Mouse (Mus musculus): ENCODE data around the gene Tfap2e. TPM values are rescaled to one million over a fixed set of nuclear protein-coding genes. Genes with fewer than 3 reads are reported as not detected.
A peak's percentile ranks its signal among the peaks of the same experiment; 100 is the strongest.

Gene Tfap2e
- polyA plus RNA-seq (2014; fragmentation: Nextera tagmentation; extraction: Ambion mirVana): 0.21 and 0.32 TPM in 2 replicates

DNA sequence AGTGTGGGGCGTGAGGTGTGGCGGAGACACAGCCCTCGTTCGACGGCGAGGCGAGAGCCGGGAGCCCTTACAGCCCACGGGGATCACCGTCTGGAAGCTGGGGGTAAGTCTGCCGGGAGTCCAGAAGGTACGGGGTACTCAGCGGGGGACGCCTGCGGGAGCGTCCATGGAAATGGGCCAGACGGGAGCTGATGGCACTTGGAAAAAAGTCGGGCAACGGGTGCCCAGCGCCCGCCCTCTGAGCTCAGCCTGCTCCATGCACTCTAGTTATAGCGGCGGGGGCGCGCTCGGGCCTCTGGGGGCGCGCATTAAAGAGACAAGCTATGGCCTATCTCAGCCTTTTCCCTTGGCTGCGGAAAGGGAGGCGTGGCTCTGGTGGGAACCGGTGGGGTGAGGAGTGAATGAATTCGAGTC lies at the start of gene Tfap2e:
TSS of gene Tfap2e (minus strand) at position 240 of the 414 bp plus-strand sequence.
- peak; percentile 78 for DNase-seq (ENCODE audit: low spot score)
- Histone ChIP-seq H3K4me1 (replicated peaks; ENCODE audit: control insufficient read depth, insufficient read depth, low read length) (peaks cover 8% of the 10 kb centered on the region), H3K4me2 (ENCODE audit: low read depth, low read length, severe bottlenecking) (peak within 1 kb of the TSS; percentile 40), H3K27me3 (ENCODE audit: control insufficient read depth, insufficient read depth, low read length) (peaks cover 84% of the 10 kb centered on the region), H3K4me3 (ENCODE audit: low read depth, low read length) (peak within 1 kb of the TSS; percentile 15), H3K36me3 (ENCODE audit: control insufficient read depth, insufficient read depth, low read length) (no peaks in the 10 kb centered on the region), H3K9ac (ENCODE audit: low read length) (no peak within 1 kb of the TSS), H3K9me3 (ENCODE audit: control insufficient read depth, low read length) (no peaks in the 10 kb centered on the region), H3K27ac (ENCODE audit: low read depth, low read length) (no peak within 1 kb of the TSS)
- WGBS: under 1% methylated on average over 32 of the region's 32 CpGs
- ATAC-seq (replicated peaks; ENCODE audit: low FRiP score): peak; percentile 30; the same call in 1 of the 2 replicates

DNA sequence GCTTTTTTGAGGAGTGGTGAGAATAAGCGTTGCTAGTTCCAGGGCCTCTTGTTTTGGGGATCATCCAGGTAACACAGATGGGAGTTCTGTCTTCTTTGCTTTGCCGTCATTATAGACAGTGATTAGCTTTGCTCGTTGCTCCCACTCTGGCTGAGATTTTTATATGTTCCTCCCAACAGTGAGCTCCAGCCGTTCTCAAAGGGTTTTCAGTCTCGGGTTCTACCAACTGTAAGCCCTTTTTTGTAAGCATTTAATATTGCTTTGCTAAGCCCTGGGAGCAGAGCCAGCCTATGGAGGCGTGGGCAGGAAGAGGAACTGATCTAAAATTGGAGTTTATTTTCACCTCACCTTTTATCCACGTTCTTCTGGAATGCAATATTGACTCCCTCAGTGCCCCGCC lies 47.0 kb upstream of the Tfap2e start:
- Histone ChIP-seq H3K4me3 (ENCODE audit: low read depth, low read length) (no peak overlapping the region), H3K27ac (ENCODE audit: low read depth, low read length) (no peak overlapping the region), H3K4me2 (ENCODE audit: low read depth, low read length, severe bottlenecking) (no peak overlapping the region), H3K36me3 (ENCODE audit: control insufficient read depth, insufficient read depth, low read length) (no peaks in the 10 kb centered on the region), H3K9ac (ENCODE audit: low read length) (no peak overlapping the region), H3K9me3 (ENCODE audit: control insufficient read depth, low read length) (no peaks in the 10 kb centered on the region), H3K27me3 (ENCODE audit: control insufficient read depth, insufficient read depth, low read length) (no peaks in the 10 kb centered on the region), H3K4me1 (replicated peaks; ENCODE audit: control insufficient read depth, insufficient read depth, low read length) (peaks cover 34% of the 10 kb centered on the region; the same call in 1 of the 2 replicates)
- WGBS: 79% methylated on average over 8 of the region's 8 CpGs
- no peak for ATAC-seq (replicated peaks; ENCODE audit: low FRiP score)
- DNase-seq (ENCODE audit: low spot score): no peak

DNA sequence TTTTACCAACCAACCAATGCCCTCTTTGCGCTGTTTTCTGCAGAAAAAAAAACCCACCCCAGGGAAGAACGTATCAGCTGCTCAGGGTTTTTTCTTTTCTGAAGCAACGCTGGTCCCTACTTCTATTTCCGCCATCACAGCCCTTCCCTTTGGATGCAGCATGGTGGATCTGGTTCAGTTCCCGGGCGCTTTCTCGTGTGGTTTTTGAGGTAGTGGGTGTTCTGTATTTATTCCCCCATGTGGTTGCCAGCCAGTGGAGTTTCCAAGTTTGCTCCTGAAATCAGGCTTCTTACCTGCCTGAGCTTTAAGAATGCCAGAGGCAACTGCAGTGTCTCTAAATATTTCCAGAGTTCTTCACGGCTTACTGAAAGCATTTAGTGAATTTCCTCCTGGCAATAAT lies 46.5 kb upstream of the Tfap2e start:
- no peaks in the 10 kb centered on the region for H3K9me3 ChIP-seq (ENCODE audit: control insufficient read depth, low read length)
- no peak overlapping the region for H3K4me3 ChIP-seq (ENCODE audit: low read depth, low read length)
- no peak for ATAC-seq (replicated peaks; ENCODE audit: low FRiP score)
- H3K9ac ChIP-seq (ENCODE audit: low read length): no peak overlapping the region
- DNase-seq (ENCODE audit: low spot score): no peak
- H3K4me1 ChIP-seq (replicated peaks; ENCODE audit: control insufficient read depth, insufficient read depth, low read length): peaks cover 34% of the 10 kb centered on the region; the same call in 1 of the 2 replicates
- no peak overlapping the region for H3K27ac ChIP-seq (ENCODE audit: low read depth, low read length)
- WGBS: 84% methylated on average over 8 of the region's 8 CpGs
- no peaks in the 10 kb centered on the region for H3K27me3 ChIP-seq (ENCODE audit: control insufficient read depth, insufficient read depth, low read length)
- no peaks in the 10 kb centered on the region for H3K36me3 ChIP-seq (ENCODE audit: control insufficient read depth, insufficient read depth, low read length)
- H3K4me2 ChIP-seq (ENCODE audit: low read depth, low read length, severe bottlenecking): no peak overlapping the region

DNA sequence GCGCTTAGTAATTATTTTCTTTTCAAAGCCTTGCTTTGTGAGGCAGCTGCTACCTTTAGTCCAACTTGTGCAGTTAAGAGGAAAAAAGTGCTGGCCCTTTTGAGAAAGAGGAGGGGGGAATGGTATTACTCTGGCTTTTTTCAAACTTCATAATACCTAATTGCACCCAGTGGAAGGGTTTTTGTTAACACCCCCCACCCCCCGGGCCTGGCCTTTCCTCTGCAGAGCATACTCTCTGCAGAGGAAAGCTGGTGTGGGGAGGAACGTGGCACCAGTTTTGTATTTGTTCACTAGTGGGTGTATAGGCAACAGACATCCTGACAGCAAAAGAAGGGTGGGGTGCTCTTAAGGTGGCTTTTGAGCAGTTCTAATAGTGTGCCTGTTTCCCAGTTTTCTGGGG lies 45.8 kb upstream of the Tfap2e start:
- DNase-seq (ENCODE audit: low spot score): peak; percentile 61
- 29% methylated on average over 3 of the region's 3 CpGs for WGBS
- no peaks in the 10 kb centered on the region for H3K36me3 ChIP-seq (ENCODE audit: control insufficient read depth, insufficient read depth, low read length)
- H3K9me3 ChIP-seq (ENCODE audit: control insufficient read depth, low read length): no peaks in the 10 kb centered on the region
- H3K4me2 ChIP-seq (ENCODE audit: low read depth, low read length, severe bottlenecking): no peak overlapping the region
- H3K4me1 ChIP-seq (replicated peaks; ENCODE audit: control insufficient read depth, insufficient read depth, low read length): peaks cover 34% of the 10 kb centered on the region; the same call in 1 of the 2 replicates
- no peak overlapping the region for H3K9ac ChIP-seq (ENCODE audit: low read length)
- no peak overlapping the region for H3K4me3 ChIP-seq (ENCODE audit: low read depth, low read length)
- H3K27ac ChIP-seq (ENCODE audit: low read depth, low read length): peak overlapping the region; percentile 62; the same call in 1 of the 2 replicates
- no peaks in the 10 kb centered on the region for H3K27me3 ChIP-seq (ENCODE audit: control insufficient read depth, insufficient read depth, low read length)
- peak; percentile 33 for ATAC-seq (replicated peaks; ENCODE audit: low FRiP score)

DNA sequence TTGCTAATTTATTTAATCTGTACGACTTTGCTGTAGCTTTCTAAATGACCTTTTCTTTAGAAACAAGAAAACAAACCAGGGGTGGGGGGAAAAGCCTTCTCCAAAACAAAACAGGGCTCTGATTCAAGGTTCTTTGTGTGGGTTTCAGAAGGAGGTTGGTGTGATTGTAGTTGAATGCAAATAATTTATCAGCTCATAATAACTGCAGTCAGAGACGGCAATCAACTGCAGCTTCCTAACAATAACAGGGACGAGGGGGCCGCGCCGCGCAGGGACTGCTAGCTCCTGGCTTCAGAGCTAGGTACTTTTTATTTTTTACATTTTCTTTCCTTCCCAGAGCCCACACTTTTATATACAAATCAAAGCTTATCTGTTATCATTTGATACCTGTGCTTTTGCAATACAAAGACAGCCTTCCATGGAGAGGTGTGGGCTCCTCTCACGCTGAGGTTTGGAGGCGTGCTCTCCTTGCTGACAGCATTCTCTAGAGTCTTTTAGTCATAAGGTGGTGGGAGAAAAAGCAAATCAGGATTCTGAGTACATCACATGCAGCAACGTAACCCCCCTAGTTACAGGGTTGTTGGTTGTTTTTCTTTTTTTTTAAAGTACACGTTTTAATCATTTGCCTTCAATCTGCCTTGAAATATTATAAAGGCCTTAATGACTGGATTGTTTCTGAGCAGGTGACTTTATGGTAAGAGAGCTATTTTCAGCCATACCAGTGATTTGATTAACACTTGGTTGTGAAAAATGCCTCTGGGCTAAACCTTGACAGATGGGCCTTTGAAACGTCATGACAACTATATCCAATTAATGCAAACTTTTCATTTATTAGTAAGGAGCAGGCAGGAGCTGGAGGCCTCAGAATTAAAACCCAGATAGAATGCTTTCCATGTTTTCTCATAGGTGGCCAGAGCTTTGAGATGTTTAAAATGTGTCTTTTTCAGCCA lies 44.1 kb upstream of the Tfap2e start:
- WGBS: 37% methylated on average over 12 of the region's 12 CpGs
- no peak overlapping the region for H3K4me2 ChIP-seq (ENCODE audit: low read depth, low read length, severe bottlenecking)
- H3K9me3 ChIP-seq (ENCODE audit: control insufficient read depth, low read length): no peaks in the 10 kb centered on the region
- no peak overlapping the region for H3K4me3 ChIP-seq (ENCODE audit: low read depth, low read length)
- 0 out of 2 replicates have a peak overlapping the region, but pooled peaks have one; percentile 7 for H3K9ac ChIP-seq (ENCODE audit: low read length)
- ATAC-seq (replicated peaks; ENCODE audit: low FRiP score) (no peak), DNase-seq (ENCODE audit: low spot score) (no peak)
- H3K4me1 ChIP-seq (replicated peaks; ENCODE audit: control insufficient read depth, insufficient read depth, low read length): peaks cover 34% of the 10 kb centered on the region; the same call in 1 of the 2 replicates
- H3K36me3 ChIP-seq (ENCODE audit: control insufficient read depth, insufficient read depth, low read length): no peaks in the 10 kb centered on the region
- H3K27me3 ChIP-seq (ENCODE audit: control insufficient read depth, insufficient read depth, low read length): no peaks in the 10 kb centered on the region
- H3K27ac ChIP-seq (ENCODE audit: low read depth, low read length): peak overlapping the region; percentile 62; the same call in 1 of the 2 replicates

DNA sequence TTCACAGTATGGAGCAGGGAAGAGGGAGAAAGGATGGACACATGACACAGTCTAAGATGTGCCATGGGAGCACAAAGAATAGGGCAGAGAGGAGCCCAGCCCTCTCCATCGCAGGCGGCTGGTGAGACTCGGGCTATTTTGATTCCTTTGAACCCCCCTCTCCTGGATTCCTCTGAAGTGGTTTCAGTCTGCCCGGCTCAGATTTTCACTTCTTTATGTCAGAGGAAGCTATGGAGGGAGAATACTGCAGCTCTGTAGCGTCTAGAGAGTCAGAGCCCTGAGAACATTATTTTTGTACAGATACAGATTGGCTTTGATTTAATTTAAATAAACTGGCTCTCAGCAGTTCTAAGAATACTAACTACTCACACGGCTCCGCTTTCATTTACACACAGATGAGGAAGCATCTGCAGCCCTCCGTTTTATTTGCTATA lies 43.1 kb upstream of the Tfap2e start:
- no peak overlapping the region for H3K4me2 ChIP-seq (ENCODE audit: low read depth, low read length, severe bottlenecking)
- peaks cover 34% of the 10 kb centered on the region; the same call in 1 of the 2 replicates for H3K4me1 ChIP-seq (replicated peaks; ENCODE audit: control insufficient read depth, insufficient read depth, low read length)
- WGBS: 30% methylated on average over 8 of the region's 8 CpGs
- no peaks in the 10 kb centered on the region for H3K36me3 ChIP-seq (ENCODE audit: control insufficient read depth, insufficient read depth, low read length)
- DNase-seq (ENCODE audit: low spot score) (no peak), ATAC-seq (replicated peaks; ENCODE audit: low FRiP score) (0 out of 2 replicates have a peak, but pooled peaks have one; percentile 46)
- H3K4me3 ChIP-seq (ENCODE audit: low read depth, low read length): no peak overlapping the region
- H3K27ac ChIP-seq (ENCODE audit: low read depth, low read length): peak overlapping the region; percentile 62
- H3K9ac ChIP-seq (ENCODE audit: low read length): no peak overlapping the region
- no peaks in the 10 kb centered on the region for H3K27me3 ChIP-seq (ENCODE audit: control insufficient read depth, insufficient read depth, low read length)
- no peaks in the 10 kb centered on the region for H3K9me3 ChIP-seq (ENCODE audit: control insufficient read depth, low read length)

DNA sequence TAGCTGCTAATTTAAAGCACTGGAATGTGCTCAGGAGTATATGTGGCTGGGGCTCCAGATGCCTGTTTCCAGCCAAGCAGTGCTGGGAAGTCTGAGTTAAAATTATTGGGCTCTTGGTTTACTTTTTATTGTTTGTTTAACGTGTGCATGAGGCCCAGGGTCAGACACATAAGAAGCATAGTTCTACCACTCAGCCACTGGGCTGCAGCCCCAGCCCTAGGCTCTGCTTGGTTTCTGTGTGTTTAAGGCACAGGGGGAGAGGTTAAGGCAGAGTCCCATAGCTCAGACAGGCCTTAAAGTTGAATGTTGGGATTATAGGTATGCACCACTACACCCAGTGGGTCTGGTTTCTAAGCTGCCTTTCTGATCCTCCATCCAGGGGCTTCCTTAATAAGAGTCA lies 39.1 kb upstream of the Tfap2e start:
- no peak overlapping the region for H3K9ac ChIP-seq (ENCODE audit: low read length)
- H3K27ac ChIP-seq (ENCODE audit: low read depth, low read length): no peak overlapping the region
- DNase-seq (ENCODE audit: low spot score) (no peak), ATAC-seq (replicated peaks; ENCODE audit: low FRiP score) (no peak)
- peaks cover 13% of the 10 kb centered on the region; the same call in 1 of the 2 replicates for H3K4me1 ChIP-seq (replicated peaks; ENCODE audit: control insufficient read depth, insufficient read depth, low read length)
- no peaks in the 10 kb centered on the region for H3K9me3 ChIP-seq (ENCODE audit: control insufficient read depth, low read length)
- no peaks in the 10 kb centered on the region for H3K36me3 ChIP-seq (ENCODE audit: control insufficient read depth, insufficient read depth, low read length)
- no peak overlapping the region for H3K4me2 ChIP-seq (ENCODE audit: low read depth, low read length, severe bottlenecking)
- 71% methylated on average over 1 of the region's 1 CpGs for WGBS
- H3K27me3 ChIP-seq (ENCODE audit: control insufficient read depth, insufficient read depth, low read length): no peaks in the 10 kb centered on the region
- H3K4me3 ChIP-seq (ENCODE audit: low read depth, low read length): no peak overlapping the region

DNA sequence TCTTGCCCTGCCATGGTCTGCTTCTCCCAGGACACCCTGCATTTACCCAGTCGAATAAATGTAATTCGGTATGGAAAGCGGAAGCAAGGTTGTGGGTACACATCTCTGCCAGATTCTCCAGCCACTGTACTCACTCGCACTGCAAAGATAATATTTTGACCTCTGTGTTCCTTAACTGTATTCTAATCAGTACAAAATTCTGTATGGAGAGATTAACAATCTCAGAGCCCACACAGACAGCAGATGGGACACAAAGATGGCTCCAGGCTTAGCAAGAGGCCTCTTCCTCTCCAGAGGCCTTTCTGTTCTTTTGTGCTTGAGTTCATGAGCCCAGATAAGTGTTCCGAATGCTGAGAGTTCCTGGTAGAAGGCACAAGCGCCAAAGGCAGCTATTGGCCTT lies 37.8 kb upstream of the Tfap2e start:
- no peaks in the 10 kb centered on the region for H3K9me3 ChIP-seq (ENCODE audit: control insufficient read depth, low read length)
- ATAC-seq (replicated peaks; ENCODE audit: low FRiP score) (no peak), DNase-seq (ENCODE audit: low spot score) (no peak)
- H3K4me1 ChIP-seq (replicated peaks; ENCODE audit: control insufficient read depth, insufficient read depth, low read length): peaks cover 2% of the 10 kb centered on the region; the same call in 1 of the 2 replicates
- no peak overlapping the region for H3K9ac ChIP-seq (ENCODE audit: low read length)
- H3K27me3 ChIP-seq (ENCODE audit: control insufficient read depth, insufficient read depth, low read length): no peaks in the 10 kb centered on the region
- no peak overlapping the region for H3K4me3 ChIP-seq (ENCODE audit: low read depth, low read length)
- H3K36me3 ChIP-seq (ENCODE audit: control insufficient read depth, insufficient read depth, low read length): no peaks in the 10 kb centered on the region
- 93% methylated on average over 6 of the region's 6 CpGs for WGBS
- H3K27ac ChIP-seq (ENCODE audit: low read depth, low read length): no peak overlapping the region
- H3K4me2 ChIP-seq (ENCODE audit: low read depth, low read length, severe bottlenecking): no peak overlapping the region

Measured in forebrain, embryonic 11.5 days (tissue).